Mouse (Mus musculus) neural tube, embryonic 14.5 days (tissue): Measurements from ENCODE around the gene Gkn1. TPM values are rescaled to one million over a fixed set of nuclear protein-coding genes. Genes with fewer than 3 reads are reported as not detected.
A peak's percentile ranks its signal among the peaks of the same experiment; 100 is the strongest.

Experiments
- ATAC-seq: fragments of 200-750 bp; cut with Nextera tagmentation; 2 replicates; pipeline ENCODE4 v1.8.0; 2017; ENCODE audit warnings: low read depth, mild to moderate bottlenecking, moderate TSS enrichment, moderate library complexity
- H3K27ac ChIP-seq: fragments of 300-500 bp; sonication (generic); 2 replicates; pipeline ENCODE4 v1.5.1; 2014; ENCODE audit warnings: low read depth, mild to moderate bottlenecking, control low read depth, low read length, moderate library complexity, mixed read lengths
- H3K27me3 ChIP-seq: fragments of 300-500 bp; sonication (generic); 2 replicates; pipeline ENCODE4 v1.6.1; 2014; ENCODE audit warnings: low read length; ENCODE audit not compliant: control insufficient read depth, insufficient read depth
- H3K36me3 ChIP-seq: fragments of 300-500 bp; sonication (generic); 2 replicates; pipeline ENCODE4 v1.6.1; 2014; ENCODE audit warnings: low read length, mixed read lengths; ENCODE audit not compliant: control insufficient read depth, insufficient read depth
- H3K4me1 ChIP-seq: fragments of 300-500 bp; sonication (generic); 2 replicates; pipeline ENCODE4 v1.6.1; 2014; ENCODE audit warnings: low read length; ENCODE audit not compliant: control insufficient read depth, insufficient read depth
- H3K4me2 ChIP-seq: fragments of 300-500 bp; sonication (generic); 2 replicates; pipeline ENCODE4 v1.6.1; 2014; ENCODE audit warnings: mild to moderate bottlenecking, low read depth, low read length, control low read depth
- H3K4me3 ChIP-seq: fragments of 300-500 bp; sonication (generic); 2 replicates; pipeline ENCODE4 v1.5.1; 2014; ENCODE audit warnings: low read depth, low read length, control low read depth, mixed read lengths
- H3K9ac ChIP-seq: fragments of 300-500 bp; sonication (generic); replicated peaks from 2 replicates; pipeline ENCODE4 v1.6.1; 2014; ENCODE audit warnings: low read depth, mild to moderate bottlenecking, control low read depth, low read length, mixed read lengths
- H3K9me3 ChIP-seq: fragments of 300-500 bp; sonication (generic); 2 replicates; pipeline ENCODE4 v1.6.1; 2016; ENCODE audit warnings: low read length; ENCODE audit not compliant: control insufficient read depth
- WGBS: fragments of 180-500 bp; shearing (Covaris S2); extraction: QIAGEN DNeasy Blood & Tissue Kit; methylation state at CpG from one replicate; pipeline ENCODE4 v1.1.7; 2014; 5-methylcytosine and 5-hydroxymethylcytosine counted together
- polyA plus RNA-seq: library from polyadenylated mRNA; unstranded; fragments of >200 nt; fragmentation: Nextera tagmentation; extraction: Ambion mirVana; gene quantifications from 2 replicates; pipeline ENCODE4 v1.2.1, GENCODE M21; 2014

Gkn1 gene
- not detected in 2 replicates for polyA plus RNA-seq

DNA sequence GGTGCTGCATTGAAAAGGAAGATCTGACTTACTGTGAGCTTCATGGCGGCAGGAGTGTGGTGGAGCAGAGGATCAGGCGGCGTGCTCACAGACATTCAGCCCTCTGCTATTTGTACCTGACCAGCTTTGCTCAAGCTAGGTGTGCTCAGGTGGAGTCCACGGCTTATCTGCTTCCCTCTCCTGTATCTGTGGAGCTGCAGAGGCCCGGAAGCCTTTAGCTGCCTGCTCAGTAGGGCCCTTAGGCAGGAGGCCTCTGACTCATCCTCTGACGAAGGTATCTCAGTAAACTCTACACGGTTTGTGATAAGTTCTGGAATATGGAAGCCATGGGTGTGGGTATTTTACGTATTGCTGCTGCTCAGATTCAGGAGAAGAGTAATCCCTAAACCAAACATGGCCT, at the start of gene Gkn1:
TSS of gene Gkn1 (minus strand) at position 114 of the 400 bp plus-strand sequence.
- 92% methylated on average over 8 of the region's 8 CpGs for WGBS
- no peak within 1 kb of the TSS for H3K27ac ChIP-seq
- no peaks in the 10 kb centered on the region for H3K27me3 ChIP-seq
- no peak within 1 kb of the TSS for H3K4me3 ChIP-seq
- H3K4me2 ChIP-seq: no peak within 1 kb of the TSS
- H3K36me3 ChIP-seq: no peaks in the 10 kb centered on the region
- no peak within 1 kb of the TSS for H3K9ac ChIP-seq
- ATAC-seq: no peak
- no peaks in the 10 kb centered on the region for H3K4me1 ChIP-seq
- no peaks in the 10 kb centered on the region for H3K9me3 ChIP-seq

DNA sequence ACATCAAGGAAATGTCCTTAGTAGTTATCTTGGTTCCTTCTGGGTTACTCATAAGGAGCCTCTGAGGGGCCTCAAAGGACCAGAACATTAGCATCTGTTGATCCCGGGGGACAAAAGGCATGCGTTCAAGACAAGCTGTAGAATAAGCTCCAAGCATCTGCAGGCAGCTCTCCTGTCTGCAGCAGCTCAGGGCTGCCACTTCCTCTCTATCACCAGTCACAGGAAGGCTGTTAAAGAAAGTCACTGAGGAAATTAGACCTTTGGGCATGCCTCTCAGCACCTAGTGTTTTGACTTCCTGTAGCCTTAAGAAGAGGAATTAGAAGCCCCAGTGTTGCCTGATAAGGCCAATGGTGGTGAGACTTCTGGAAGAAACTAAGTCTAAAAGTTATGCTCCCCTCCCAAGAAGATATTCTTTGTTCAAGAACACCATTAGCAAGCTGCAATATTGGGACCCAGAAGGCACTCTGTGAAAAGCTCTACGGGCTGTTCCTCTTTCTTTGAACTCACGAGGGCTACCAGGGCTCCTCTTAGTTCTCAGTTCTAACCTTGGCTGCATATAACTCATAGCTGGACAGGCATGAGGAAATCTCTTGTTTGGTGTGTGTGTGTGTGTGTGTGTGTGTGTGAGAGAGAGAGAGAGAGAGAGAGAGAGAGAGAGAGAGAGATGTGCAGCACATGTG, 49.3 kb upstream of the Gkn1 start:
- Histone ChIP-seq H3K27ac (no peak overlapping the region), H3K4me1 (no peaks in the 10 kb centered on the region), H3K9ac (no peak overlapping the region), H3K4me2 (no peak overlapping the region), H3K36me3 (no peaks in the 10 kb centered on the region), H3K4me3 (no peak overlapping the region), H3K9me3 (no peaks in the 10 kb centered on the region), H3K27me3 (no peaks in the 10 kb centered on the region)
- 77% methylated on average over 4 of the region's 4 CpGs for WGBS
- no peak for ATAC-seq

DNA sequence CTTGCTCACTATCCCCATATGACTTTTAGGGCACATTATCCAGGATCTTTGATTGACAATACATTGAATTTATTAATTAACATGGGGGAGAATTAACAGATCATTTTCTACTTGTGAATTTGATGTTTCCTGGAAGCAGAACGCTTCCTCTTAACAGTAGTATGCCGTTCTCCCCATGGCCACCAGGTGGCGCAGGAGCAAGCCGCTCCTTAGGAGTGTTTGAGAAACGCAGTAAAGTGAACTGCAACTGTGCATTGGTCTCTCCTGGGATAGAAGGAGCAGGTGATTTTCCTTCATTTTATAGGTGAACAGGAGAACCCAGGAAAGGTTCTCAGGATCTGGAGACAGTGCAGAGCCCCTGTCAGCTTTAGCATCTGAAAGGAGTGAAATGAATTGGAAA, 48.4 kb upstream of the Gkn1 start:
- Histone ChIP-seq H3K4me3 (no peak overlapping the region), H3K27ac (no peak overlapping the region), H3K4me1 (no peaks in the 10 kb centered on the region), H3K4me2 (no peak overlapping the region), H3K9me3 (no peaks in the 10 kb centered on the region), H3K9ac (no peak overlapping the region), H3K36me3 (no peaks in the 10 kb centered on the region), H3K27me3 (no peaks in the 10 kb centered on the region)
- peak; percentile 61; the same call in 1 of the 2 replicates for ATAC-seq
- 3% methylated on average over 5 of the region's 5 CpGs for WGBS

DNA sequence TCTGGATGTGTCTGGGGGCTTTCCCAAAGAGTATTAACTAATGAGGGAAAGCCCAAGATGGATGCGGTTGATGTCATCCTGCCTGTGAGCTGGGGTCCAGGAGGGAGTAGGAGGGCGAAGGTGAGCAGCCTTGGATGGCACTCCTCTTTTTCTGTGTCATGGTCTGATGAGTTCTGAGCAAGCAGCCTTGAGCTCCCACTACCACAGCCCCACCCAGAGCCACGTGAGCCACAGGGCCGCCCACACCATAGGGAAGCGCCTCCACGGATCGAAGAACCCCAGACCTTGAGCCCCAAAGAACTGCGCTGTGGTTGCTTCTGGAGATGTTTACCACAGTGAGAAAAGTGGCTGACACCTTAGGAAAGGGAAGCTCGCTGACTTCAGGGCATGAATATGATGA, 44.0 kb upstream of the Gkn1 start:
- 85% methylated on average over 9 of the region's 9 CpGs for WGBS

DNA sequence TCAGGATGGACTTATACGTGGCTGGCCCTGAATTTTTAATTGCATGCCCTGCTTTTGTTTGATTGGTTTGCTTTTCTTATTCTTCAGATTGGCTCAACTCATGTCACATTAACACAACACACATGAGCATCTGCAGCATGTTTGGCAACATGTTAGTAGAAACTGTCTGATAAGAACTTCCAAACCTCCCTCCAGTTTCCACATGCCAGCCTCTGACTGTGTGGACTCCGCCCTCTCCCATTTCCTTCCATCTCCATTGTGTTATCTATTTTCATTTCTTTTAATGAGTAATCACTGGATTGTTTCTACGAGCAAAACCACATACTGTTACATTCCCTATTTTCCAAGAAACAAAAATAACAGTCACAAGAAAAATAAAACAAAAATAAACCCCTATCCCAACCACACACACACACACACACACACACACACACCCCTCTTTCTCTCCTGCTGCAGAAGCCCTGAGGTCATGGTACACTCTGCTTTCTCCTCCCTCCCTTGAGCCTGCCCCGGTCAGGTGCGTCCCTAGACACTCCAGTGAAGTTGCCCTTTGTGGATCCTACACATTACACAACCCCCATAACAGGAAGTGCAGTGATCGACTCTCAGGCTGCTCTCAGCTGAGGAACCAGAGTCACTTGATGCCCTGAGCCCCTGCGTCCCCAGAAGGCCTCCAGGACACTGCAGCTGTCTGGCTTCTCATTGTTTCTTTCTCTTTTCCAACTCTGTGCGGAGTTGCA, 42.9 kb upstream of the Gkn1 start:
- H3K27ac ChIP-seq: no peak overlapping the region
- no peak overlapping the region for H3K4me2 ChIP-seq
- H3K4me1 ChIP-seq: no peaks in the 10 kb centered on the region
- no peaks in the 10 kb centered on the region for H3K9me3 ChIP-seq
- H3K27me3 ChIP-seq: no peaks in the 10 kb centered on the region
- no peak overlapping the region for H3K9ac ChIP-seq
- no peak for ATAC-seq
- 77% methylated on average over 8 of the region's 8 CpGs for WGBS
- no peaks in the 10 kb centered on the region for H3K36me3 ChIP-seq
- H3K4me3 ChIP-seq: no peak overlapping the region

More for the DNA sequence above, 44.0 kb upstream of the Gkn1 start:
- Histone ChIP-seq H3K4me2 (no peak overlapping the region), H3K4me3 (no peak overlapping the region), H3K4me1 (no peaks in the 10 kb centered on the region), H3K36me3 (no peaks in the 10 kb centered on the region), H3K9me3 (no peaks in the 10 kb centered on the region), H3K27me3 (no peaks in the 10 kb centered on the region), H3K27ac (no peak overlapping the region), H3K9ac (no peak overlapping the region)
- ATAC-seq: no peak

DNA sequence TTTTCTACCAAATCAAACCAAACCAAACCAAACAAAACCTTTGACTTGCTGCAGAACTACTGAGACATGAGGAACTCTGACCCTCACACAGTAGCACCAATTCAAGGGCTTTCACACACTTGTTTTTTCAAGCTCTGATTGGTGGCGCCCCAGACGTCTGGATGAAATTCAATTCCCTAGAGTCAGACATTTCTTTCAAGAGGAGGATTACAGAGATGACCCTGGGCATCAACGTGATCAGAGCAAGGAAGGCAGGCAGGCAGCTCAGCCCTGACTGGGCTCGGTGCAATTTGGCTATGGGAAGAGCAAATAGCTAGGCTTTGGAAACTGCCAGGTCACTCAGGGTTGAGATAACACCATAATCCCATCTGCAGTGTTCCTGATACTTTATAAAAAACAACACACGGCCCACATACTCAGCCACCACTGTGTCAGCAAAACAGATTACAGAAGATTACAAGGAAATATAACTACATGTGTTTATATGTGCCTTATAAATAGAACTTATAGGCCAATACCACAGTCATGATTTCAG, 38.8 kb upstream of the Gkn1 start:
- H3K9me3 ChIP-seq: no peaks in the 10 kb centered on the region
- 52% methylated on average over 5 of the region's 5 CpGs for WGBS

DNA sequence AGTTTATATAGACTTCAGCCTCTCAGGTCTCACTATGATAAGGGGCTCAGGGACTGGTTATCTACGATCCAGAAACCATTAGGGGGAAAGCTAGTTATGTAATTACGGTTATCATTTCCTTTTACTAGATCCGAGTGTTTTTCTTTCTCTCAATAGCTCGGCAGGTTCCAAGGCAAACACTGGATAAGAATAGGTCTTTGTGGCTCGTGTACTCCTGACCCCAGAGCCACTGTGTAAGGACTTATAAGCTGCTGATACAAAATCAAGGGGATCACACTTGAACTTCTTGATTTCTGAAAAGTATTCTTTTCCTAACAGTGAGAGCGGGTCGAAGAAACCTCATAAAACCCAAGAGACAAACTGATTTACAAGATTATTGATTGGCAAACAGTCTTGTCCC, 38.1 kb upstream of the Gkn1 start, which contains the start of gene Gkn3:
TSS of gene Gkn3 (minus strand) at position 59 of the 400 bp plus-strand sequence.
- H3K36me3 ChIP-seq: no peaks in the 10 kb centered on the region
- ATAC-seq: no peak
- 60% methylated on average over 7 of the region's 7 CpGs for WGBS
- H3K4me2 ChIP-seq: no peak within 1 kb of the TSS
- H3K4me3 ChIP-seq: no peak within 1 kb of the TSS
- H3K9ac ChIP-seq: no peak within 1 kb of the TSS
- H3K4me1 ChIP-seq: no peaks in the 10 kb centered on the region
- no peaks in the 10 kb centered on the region for H3K27me3 ChIP-seq
- no peaks in the 10 kb centered on the region for H3K9me3 ChIP-seq
- no peak within 1 kb of the TSS for H3K27ac ChIP-seq

More for the DNA sequence above, 38.8 kb upstream of the Gkn1 start:
- no peak for ATAC-seq
- Histone ChIP-seq H3K4me2 (no peak overlapping the region), H3K36me3 (no peaks in the 10 kb centered on the region), H3K4me1 (no peaks in the 10 kb centered on the region), H3K27ac (no peak overlapping the region), H3K9ac (no peak overlapping the region), H3K27me3 (no peaks in the 10 kb centered on the region), H3K4me3 (no peak overlapping the region)

DNA sequence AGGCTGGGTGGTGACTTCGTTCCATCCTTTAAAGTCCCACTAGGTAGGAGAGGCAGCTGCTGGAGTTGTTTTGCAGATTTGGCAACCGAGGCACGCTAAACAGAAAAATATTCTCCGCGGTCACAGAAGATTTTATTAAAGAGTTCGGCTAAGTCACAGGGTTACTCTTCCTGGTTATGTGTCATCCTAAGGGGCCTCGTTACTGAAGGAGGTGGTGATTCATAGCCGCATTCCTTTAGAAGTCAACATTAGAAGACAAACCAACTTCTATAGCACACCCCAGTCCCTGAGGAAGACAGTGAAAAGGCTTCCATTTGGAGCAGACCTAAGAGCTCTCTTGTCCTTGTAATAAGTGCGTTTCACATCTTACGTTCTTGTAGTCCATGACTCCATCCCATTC, 35.9 kb upstream of the Gkn1 start:
- no peak for ATAC-seq
- 86% methylated on average over 10 of the region's 10 CpGs for WGBS

DNA sequence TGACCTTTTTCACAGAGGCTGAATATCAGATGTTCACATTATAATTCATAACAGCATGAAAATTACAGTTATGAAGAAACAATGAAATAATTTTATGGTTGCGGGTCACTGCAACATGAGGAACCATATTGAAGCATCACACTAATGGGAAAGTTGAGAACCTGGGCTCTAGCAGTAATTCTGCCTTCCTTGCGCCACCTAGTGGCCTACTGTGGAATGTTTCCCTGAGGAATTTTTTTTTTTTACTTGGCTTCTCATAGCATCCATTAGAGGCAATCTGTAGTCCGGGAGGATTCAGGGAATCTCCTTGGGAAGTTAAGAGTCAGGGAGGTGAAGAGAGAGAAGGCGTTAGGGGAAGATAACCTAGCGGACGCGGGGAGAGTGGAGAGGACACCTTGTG, 35.5 kb upstream of the Gkn1 start:
- no peak overlapping the region for H3K27ac ChIP-seq
- H3K4me2 ChIP-seq: no peak overlapping the region
- H3K9ac ChIP-seq: no peak overlapping the region
- H3K4me3 ChIP-seq: no peak overlapping the region
- no peaks in the 10 kb centered on the region for H3K27me3 ChIP-seq
- ATAC-seq: no peak
- H3K9me3 ChIP-seq: no peaks in the 10 kb centered on the region
- WGBS: 11% methylated on average over 7 of the region's 7 CpGs
- no peaks in the 10 kb centered on the region for H3K36me3 ChIP-seq
- H3K4me1 ChIP-seq: no peaks in the 10 kb centered on the region

More for the DNA sequence above, 35.9 kb upstream of the Gkn1 start:
- H3K27me3 ChIP-seq: no peaks in the 10 kb centered on the region
- H3K4me2 ChIP-seq: no peak overlapping the region
- no peaks in the 10 kb centered on the region for H3K9me3 ChIP-seq
- H3K9ac ChIP-seq: no peak overlapping the region
- H3K36me3 ChIP-seq: no peaks in the 10 kb centered on the region
- no peak overlapping the region for H3K27ac ChIP-seq
- no peaks in the 10 kb centered on the region for H3K4me1 ChIP-seq
- H3K4me3 ChIP-seq: no peak overlapping the region
